Mouse (Mus musculus) kidney, adult 9 months (tissue): ENCODE results near the gene Rpl12.

Source experiments
- DNase-seq: peaks from one replicate; pipeline ENCODE4 v3.0.0; 2022

Gene Rpl12

GRCm38 (mm10) chr2:32961192-32961995, at the start of gene Rpl12, which contains the start of gene Lrsam1:
Rpl12 (plus strand) TSS chr2:32961559.
Lrsam1 (minus strand) TSS chr2:32961614.
- peak; percentile 94 for DNase-seq

DNA sequence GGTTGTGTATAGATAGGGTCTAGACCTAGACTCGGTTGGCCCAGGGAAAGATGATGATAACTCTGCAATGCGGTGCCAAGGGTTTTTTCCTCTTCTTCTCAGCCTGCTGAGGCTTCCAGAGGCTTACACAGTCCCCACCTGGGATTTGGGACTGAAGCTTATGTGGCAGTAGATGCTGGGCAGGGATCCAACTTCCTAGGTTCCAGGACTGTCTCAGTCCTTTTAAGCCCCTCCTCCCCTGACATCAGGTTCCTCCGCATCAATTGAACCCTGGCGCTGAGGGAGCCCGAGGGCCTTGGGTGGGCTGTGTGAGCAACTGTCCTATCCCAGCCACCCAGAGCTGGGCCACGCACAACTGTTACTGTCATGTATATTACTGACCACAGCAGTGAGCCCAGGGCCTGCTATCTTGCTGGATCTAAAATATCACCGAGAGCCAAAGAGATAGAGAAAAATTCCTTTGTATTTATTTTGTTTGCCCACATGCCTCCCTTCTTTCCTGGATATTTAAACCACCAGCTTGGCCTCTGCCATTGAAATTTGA, 49.6 kb upstream of the Rpl12 start:
- no peak for DNase-seq

GRCm38 (mm10) chr2:32912210-32912804, 49.1 kb upstream of the Rpl12 start:
- peak; percentile 86 for DNase-seq

- no peak for DNase-seq
Measured at GRCm38 (mm10) chr2:32914362-32914761, 47.0 kb upstream of the Rpl12 start.

DNA sequence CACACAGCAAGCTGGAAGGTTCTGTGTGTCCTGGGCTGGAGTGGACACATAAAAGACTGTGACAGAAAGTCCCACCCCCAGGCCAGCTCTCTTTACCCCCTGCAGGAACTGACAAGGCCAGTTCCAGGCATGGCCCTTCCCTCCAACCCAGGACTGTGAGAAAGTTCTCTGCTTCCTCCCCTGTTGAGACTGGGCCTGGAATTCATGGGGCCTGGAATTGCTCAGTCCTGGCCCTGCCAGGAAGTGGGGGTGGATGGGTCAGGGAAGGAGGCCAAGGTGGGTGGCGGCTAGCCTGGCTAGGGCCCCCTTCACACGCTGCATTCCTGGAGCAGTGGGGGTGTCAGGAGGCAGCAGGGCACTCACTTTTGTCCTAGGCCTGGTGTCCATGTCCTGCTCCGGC, 46.5 kb upstream of the Rpl12 start:
- peak; percentile 62 for DNase-seq

- DNase-seq = peak; percentile 31
Measured at GRCm38 (mm10) chr2:32917526-32917925, 43.8 kb upstream of the Rpl12 start.

DNA sequence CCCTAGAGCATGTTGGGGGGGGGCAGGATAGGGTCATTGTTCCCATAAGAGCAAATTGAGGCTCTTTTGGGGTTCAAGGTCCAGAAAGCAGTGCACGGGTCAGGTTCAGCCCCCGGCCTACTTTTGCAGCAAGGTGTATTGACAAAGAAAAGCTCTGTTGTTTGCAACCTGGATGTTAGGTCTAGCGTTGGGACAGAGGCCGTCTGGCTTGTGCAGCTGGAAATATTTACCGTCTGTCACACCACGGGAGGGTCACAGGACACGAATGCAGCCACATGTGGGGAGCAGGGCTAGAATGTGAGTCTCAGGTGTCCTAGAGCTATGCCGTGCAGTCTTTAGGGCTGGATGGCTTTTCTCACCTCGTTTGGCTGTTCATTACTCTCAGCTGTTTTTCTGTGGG, 43.0 kb upstream of the Rpl12 start:
- no peak for DNase-seq

- DNase-seq = no peak
Measured at GRCm38 (mm10) chr2:32921235-32921634, 40.1 kb upstream of the Rpl12 start.

DNA sequence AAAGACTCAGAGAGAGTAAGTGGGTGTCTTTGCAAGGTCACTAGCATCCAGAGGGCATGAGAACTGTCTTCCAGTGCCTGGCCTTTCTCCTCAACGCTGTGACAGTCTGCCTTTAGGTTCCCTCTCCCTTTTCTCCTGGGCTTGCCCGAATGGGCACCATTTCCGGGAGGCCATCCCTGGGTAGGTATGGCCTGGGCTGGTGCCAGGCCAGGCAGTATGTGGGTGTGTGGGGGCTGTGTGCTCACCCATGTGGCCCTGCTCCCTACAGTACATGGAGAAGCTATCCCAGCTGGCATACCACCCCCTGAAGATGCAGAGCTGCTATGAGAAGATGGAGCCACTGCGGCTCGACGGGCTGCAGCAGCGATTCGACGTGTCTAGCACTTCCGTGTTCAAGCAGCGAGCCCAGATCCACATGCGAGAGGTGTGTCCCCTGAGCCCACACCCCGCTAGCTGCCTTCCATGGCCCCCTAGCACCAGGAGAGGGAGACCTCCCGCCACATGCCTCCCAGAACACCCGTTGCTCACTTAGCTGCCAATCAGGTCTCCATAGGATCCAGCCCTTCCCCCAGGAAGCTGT, 39.5 kb upstream of the Rpl12 start:
- no peak for DNase-seq

- DNase-seq = no peak
Measured at GRCm38 (mm10) chr2:32922564-32922963, 38.8 kb upstream of the Rpl12 start.

GRCm38 (mm10) chr2:32923551-32924250, 37.7 kb upstream of the Rpl12 start:
- no peak for DNase-seq

- no peak for DNase-seq
Measured at GRCm38 (mm10) chr2:32924306-32924844, 37.0 kb upstream of the Rpl12 start.

GRCm38 (mm10) chr2:32926330-32927075, 34.9 kb upstream of the Rpl12 start:
- no peak for DNase-seq

DNA sequence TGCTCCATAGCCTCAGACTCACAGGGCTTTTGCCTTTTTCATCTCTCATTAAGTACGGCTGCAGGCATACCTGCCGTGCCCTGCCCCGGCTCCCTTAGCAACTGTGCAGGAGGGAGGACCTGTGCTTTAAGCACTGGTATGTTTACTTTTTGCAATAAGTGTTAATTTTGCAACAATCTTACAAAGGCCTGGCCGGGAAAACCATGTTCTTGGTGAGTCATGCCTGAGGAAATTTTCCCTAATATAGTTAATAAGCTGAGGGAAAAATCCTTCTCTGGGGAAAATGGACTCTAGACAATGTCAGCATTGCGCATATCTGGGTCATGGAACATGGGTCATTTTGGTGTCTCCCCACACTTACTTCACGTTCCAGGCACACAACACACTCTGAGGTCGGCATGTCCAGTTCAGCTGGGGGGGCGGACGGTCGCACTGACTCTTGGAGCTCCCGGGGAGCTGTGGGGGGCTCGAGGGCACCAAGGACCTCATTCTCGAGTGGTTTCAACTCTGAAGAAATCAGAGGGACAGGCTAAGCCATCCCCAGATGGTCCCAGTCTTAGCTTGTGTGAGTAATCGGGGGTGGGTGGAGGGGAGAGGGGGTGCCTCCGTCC, 33.6 kb upstream of the Rpl12 start:
- DNase-seq = no peak

- DNase-seq = peak; percentile 75
Measured at GRCm38 (mm10) chr2:32928235-32928946, 33.0 kb upstream of the Rpl12 start.

- DNase-seq = peak; percentile 50
Measured at GRCm38 (mm10) chr2:32928947-32929829, 32.2 kb upstream of the Rpl12 start.

DNA sequence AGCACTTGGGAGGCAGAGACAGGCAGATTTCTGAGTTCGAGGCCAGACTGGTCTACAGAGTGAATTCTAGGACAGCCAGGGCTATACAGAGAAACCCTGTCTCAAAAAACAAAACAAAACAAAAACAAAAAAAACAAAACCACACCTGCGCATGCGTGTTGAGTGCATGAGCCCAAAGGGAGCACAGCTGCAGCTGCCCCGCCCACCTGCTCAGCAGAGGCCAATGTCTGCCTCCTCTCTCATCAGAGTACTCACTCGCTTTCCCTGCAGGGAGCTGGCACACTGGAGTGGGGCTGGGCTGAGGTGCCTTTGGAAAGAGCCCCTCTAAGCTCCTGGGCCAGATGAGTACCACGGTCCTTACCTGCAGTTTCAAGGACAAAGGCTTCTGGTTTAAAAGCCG, 29.6 kb upstream of the Rpl12 start:
- DNase-seq = no peak

GRCm38 (mm10) chr2:32938741-32939140, 22.6 kb upstream of the Rpl12 start:
- DNase-seq = no peak

GRCm38 (mm10) chr2:32939418-32939817, 21.9 kb upstream of the Rpl12 start:
- peak; percentile 67 for DNase-seq

DNA sequence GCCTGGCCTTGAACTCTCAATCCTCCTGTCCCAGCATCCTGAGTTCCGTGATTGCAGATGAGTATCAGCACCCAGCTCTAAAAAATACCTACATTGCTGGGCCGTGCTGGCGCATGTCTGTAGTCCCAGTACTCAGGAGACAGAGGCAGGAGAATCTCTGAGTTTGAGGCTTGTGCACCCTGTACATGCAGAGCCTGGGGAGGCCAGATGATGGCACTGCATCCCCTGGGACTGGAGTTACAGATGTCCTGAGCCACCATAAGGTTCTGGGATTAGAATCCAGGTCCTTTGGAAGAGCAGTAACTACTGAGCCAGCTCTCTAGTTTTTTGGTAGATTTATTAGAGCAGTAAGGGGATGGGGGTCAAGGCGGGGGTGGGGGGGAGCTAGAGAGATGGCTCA, 20.9 kb upstream of the Rpl12 start:
- no peak for DNase-seq
